Mouse (Mus musculus): ENCODE results near the gene Ptprd.
"Not testable (repeated sequence)": the region's sequence is repeated elsewhere in the genome, so short reads cannot be mapped to it uniquely, and the experiment has no call there.

Gene Ptprd

DNA sequence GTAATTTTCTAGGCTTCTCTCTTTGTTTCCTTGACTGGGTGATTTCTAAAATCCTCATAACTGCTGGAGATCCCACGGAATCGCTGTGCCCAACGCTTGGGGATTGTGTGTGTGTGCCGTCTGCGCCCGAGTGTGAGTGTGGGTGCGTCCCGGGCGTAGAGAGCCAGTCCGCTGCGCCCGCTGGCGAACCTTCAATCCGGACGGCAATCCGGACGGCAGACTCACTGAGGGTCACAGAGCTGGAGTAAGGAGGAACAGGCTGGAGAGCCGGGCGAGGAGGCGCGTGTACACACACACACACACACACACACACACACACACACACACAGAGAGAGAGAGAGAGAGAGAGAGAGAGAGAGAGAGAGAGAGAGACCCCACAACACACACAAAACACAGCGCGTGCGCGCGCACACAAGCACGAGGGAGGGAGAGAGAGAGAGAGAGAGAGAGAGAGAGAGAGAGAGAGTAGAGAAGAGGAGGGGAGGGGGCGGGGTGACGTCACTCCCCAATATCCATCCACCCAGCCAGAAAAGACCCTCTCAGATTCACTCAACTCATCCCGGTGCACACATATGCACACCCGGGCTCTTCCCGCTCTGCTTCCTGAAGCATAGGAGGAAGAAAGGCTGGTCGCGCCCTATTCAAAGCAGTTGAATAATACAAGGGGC is 1761.3 kb downstream of the Ptprd start:
- peak; percentile 54 for DNase-seq (ENCODE audit: low read depth, low spot score)

DNA sequence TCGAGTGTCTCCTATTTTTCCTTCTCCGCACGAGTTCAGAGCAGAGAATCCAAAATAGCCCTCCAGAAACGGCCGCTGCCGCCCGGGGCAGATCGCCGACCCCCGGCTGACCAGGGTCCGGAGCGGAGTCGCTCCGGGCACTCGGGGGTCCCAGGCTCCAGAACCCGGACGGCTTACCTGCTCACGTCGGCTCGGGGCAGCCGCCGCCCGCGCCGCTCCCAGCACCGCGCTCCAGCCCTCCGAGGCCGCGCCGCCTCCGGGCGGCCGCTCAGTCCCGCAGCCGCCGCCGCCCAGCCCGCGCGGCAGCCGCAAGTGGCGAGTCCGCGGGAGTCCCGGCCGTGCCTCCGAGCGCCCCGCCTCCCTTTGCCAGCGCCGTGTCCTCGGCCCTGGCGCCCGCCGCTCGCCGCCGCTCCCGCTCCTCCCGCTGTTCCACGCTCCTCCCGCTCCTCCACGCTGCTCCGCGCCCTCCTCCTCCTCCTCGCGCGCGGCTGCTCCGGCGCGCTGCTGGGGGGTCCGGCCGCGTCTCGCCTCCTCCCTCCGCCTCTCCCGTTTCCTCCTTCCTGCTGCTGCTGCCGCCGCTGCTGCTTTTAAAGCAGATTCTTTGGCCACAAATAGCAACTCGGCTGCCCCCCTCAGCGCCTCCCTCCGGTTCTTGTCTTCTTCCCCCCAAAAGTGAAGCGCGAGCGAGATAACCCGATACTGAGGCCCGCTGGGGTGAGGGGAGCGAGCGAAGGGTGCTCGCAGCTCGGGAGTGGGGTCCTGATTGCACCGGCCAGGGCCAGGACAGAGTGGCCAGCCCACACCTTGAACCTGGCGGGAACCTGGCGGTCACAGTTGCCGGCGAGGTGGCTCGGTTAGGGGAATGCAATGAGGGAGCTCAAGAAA is 1762.1 kb downstream of the Ptprd start:
- peak; percentile 60 for DNase-seq (ENCODE audit: low read depth, low spot score)

DNA sequence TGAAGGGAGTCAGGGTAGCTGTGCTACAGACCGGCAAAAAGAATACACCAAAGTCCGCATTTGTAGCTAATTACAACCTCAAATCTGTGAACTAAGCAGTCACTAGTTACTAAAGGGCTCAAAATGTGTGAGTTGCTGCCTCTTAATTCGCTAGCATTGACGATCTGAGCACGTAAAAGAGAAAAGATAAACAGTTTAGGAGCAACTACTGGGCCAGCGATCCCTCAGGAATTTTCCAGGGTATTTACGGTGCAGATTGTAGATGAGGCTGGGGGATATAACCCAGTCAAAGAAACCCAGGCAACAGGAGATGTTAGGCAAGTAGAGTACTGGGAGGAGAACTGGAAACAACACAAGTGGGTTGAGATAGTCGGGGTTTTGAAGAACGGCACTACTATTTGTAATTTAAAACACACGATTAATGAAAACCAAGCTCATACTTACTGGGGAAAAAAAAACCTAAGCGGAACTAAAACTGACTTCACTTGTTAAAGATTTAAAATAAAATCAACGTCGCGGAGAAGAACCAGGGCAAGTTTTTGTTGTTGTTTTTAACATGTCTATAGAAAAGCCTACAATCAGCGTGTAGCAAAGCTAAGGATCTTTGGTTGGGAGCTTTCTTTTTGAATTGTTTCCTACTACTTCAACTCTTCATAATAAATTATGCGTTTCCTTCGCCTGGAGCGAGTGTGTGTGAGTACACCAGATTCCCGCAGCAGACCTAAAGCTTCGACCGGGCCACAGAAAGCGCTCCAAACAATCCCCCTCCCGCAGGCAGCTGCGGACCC is 1762.9 kb downstream of the Ptprd start:
- DNase-seq (ENCODE audit: low read depth, low spot score) = no peak

DNA sequence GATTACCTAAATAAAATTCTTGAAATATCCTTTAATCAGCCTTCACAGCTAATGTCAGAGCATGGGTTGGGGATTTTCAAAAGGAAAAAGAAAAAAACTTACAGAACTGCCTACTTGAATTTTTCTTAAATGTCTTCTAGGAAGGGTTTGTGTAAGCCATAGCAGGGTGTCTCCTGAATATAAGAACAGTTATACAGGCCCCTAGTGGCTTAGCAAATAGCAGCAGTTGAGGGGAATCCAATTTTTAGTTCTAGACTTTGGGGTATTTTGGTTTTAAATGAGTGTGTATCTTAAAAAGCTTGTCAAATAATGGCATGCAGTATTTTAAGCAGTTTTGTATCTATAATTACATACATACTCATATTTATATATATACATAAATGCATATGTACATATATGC is 1764.4 kb downstream of the Ptprd start:
- no peak for DNase-seq (ENCODE audit: low read depth, low spot score)

DNA sequence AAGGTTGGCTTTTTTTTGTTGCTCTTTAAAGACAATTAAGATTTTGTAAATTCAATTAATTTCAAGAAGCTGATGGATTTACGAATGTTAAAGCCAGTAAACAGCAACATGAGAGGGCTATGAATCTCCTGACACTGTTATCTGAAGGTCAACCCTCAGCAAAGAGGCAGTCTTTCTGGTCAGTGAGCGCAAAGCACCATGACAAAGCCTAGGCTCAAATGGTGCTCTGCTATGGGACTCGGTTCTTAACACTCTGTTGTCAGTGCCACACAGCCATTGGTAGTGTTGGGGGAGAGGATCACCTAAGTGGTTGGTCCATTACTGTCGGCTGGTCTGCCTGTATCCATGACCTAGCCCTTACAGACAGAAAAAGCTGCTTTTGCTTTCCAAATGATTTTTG is 1767.0 kb downstream of the Ptprd start:
- no peak for DNase-seq (ENCODE audit: low read depth, low spot score)

DNA sequence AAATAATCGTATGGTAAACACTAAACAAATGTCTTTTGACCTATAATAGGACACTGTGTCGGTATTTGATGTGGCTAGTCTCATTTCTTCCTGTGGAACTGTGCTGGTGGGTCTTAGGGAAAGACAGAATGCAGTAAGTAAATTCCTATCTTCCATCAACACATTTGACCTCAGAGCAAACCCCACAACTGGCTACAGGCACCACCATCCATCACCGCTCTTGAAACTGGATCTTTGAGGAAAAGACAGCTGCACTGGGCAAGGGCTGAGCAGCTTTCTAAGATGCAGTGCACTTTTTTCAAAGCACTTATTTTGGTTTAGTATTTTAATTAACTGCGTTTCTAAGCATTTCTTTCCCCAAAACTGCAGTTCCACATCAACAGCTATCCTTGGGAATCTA is 1768.2 kb downstream of the Ptprd start:
- DNase-seq (ENCODE audit: low read depth, low spot score) = no peak

DNA sequence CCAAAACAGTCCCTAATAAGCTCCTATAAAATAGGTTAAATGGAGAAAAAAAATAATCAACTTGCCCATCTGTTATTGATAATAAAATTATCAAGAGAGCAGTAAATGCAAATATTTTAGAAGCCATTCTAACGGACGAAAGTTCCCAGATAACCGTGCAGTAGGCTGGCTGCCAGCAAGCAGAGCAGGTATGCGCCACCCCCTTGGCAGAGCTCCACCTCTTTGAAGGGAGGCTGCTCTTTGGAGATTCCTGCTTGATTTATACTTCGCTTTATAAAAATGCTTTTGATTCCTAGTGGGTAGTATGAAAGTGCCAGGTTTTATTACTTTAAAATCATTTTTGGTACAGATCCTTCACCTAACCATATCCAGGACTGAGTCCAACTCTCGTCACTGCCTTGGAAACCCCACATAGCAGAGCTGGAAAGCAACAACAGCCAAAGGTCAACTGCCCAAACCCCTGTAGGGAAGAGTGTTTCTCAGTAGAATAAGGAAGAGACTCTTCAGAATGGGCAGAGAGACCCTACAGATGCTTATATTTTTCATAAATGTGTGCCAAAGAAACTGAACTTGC is 1770.9 kb downstream of the Ptprd start:
- DNase-seq (ENCODE audit: low read depth, low spot score) = no peak

DNA sequence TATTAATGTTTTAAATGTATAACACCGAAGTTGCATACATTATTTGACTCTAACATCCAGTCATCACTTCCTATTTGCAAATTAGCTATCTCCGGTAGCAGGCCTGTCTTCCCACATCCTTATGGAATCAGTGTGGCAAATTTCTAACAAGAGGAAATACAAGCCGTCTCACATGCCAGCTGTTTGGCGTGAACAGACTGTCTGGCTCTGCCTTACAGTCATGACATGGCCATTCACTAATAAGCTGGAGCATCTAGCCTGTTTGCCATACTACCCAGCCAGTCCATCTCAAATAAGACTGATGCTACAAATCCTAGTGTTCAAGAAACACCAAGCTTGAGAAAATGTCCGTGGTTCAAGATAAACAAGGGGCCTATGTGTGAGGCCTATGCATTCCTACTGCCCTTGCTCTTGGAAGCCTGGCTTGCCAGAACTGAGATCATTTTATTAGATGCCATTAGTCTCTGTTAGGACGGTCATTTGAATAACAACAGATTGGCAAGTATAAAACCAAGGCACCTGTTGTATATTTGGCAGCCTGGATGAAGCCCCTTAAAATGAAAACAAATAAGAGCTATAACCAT is 1773.2 kb downstream of the Ptprd start:
- no peak for DNase-seq (ENCODE audit: low read depth, low spot score)

DNA sequence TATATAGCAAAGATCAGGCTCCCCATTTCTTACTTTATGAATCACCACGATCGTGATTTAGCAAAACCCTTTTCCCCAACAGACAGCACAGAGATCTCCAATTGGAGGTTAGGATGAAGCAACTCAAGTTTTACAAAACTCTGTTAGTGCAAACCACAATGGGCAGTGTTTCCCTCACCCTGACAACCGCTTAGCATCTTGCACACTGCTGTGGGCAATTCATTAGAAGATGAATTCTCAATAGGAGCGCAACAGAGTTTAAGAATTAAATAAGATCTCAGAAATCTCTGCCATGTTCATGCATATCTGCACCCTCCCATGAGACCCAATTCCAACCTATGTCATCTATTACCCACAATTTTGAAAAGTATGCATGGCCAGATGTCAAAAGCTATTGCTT is 1773.7 kb downstream of the Ptprd start:
- DNase-seq (ENCODE audit: low read depth, low spot score) = no peak

DNA sequence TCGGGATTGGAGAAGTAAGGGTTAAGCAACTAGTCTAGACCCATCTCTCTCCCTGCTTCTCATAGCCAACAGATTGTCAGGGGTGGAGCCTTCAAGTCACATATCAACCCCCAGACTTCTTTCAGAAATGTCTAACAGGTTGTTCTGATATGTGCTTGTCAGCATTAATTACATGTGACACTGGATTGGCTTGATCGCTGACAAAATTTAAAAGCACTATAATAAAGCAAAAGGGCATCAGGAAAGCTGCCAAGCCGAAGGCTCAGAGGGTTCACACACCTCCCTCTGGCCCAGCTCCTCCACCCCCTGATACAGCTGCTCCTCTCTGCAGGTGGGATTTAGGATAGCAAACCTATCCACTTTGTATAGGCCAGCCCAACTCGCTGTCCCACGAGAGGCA is 1775.8 kb downstream of the Ptprd start:
- no peak for DNase-seq (ENCODE audit: low read depth, low spot score)

DNA sequence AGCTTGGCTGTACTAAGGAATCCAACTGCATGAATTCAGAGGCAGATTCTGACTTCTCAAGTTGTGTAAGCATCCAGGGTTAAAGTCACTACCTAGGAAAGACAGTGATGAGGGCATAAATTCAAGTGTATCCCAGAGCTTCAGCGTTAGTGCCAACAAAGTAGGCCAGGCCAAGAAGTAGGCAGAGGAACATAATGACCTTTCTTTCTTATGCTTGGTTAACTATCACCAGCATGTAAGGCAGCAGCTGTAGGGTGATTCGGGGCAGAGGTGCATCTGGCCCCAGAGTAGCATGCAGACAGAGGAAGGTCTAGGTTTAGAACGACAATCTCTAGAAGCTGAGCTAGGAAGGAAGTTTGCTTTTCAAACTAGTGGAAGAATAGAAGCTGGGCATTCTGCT is 1782.0 kb downstream of the Ptprd start:
- no peak for DNase-seq (ENCODE audit: low read depth, low spot score)

DNA sequence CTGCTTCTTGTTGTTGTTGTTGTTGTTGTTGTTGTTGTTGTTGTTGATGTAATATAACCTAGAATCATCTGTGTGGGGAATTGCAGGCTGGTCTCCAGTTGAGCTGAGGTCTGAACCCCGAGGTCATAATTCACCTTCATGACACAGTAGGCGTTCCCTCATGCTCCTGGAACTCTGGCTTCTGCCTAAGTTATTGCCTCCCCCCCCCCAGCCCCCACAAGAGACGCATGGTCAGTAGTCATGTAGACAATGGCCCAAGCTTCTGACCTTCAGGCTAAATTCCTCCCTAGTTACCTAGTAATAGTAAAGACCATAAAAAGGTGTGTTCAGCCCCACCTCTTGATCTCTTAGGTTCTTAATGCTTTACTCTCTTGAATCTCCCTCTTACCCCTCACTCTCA is 1784.7 kb downstream of the Ptprd start:
- not testable (repeated sequence) for DNase-seq (ENCODE audit: low read depth, low spot score)

DNA sequence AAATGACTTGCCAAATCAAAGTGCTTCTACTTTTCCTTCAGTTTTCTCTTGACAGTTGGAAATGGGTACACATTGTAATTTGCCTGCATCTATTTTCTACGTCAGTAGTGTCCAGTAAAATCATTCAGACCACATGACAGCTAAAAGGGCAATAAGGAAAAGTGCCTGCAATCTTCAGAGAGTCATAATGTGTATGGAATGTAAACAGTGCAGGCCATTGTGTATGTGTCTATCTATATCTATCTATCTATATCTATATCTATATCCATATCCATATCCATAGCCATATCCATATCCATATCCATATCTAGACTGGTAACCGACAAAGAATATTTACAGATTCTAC is 1786.6 kb downstream of the Ptprd start:
- no peak for DNase-seq (ENCODE audit: low read depth, low spot score)

DNA sequence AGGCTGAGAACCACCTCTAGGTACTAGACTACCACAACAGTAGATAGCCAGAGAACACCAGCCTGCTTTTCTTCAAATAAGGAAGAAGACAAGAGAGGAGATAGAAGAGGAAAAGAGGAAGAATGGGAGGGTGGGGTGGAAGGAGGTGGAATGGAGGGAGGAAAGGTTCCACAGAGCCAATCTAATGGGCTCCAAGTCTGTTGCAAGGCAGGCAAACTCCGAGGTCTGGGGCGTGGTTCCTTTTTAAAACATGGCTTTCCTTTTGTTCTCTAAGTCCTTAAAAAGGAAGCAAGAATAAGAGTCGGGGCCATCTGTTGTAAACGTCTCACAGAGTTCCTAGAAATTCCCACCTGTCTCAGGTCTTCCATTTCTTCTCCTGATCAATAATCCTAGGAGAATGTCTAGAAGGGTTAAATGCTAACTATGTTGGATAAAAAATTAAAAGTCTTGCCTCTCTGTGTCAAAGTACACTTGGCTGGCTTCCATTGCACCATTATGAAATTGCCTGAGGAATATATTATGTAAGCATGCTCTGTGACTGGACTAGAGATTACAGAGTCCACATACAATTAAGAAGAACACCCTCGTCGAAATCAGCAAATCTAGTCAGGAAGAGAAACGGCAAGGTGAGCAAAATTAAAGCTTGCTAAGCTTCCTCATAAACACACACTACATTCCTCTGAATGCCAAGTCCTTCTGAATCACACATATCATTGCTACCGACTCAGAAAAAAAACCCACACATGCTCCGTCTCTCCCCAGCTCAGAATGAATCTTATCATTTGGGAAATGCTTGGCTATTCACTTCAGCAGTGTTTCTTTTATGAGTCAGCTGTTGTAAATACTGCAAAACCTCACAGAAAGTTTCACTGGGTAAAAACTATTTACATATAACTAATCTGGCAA is 1787.2 kb downstream of the Ptprd start:
- DNase-seq (ENCODE audit: low read depth, low spot score) = no peak

DNA sequence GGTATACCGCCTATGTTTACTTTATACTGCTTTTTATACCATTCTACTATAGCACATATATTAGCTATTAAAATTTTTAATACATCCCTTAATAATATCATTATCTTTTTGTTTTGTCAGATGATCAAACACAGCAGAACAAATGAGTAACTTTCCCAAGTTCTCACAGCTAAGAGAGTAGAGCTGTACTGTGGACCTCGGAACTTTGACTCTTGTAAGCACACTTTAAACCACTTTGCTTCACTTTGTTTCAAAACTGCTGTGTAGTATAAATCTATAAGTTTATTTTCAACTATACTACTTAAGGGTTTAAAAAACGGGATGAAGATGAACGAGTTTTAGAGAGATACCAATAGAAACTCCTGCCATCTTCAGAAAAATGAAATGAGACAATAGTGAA is 1789.6 kb downstream of the Ptprd start:
- no peak for DNase-seq (ENCODE audit: low read depth, low spot score)

DNA sequence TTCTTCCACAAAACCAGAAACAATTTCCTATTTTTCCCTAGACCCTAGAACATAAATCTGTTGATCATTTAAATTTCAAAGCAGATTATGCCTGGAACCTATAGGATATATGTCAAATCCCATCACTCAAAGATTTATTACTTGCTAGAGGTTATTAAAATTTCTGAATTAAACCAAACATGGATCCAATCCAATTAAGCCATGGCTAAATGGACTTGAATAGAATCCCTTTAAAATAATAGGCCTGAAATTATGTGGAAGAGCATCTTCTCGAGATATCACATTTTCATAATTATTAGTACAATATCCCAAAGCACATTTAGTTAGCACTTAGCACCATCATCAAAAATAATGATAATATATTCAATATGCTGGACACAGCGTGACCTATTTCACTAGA is 1792.1 kb downstream of the Ptprd start:
- no peak for DNase-seq (ENCODE audit: low read depth, low spot score)

DNA sequence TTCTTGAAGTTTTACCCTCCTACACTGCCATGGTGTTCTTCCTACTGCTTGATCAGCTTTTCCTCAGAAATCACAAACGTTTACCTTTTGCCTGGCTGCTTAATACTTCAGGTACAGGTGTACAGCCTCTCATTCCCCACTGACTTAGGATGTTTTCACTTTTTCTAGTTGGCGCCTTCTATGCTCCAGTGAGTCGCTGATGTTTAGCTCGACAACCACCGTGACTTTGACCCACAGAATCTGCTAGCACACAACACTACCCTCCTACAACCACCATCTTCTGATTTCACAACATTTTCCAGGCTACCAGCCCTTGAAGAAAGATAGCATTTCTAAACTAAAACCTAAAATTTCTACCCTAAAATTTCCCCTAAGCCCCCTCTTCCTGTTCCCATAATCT is 1794.1 kb downstream of the Ptprd start:
- DNase-seq (ENCODE audit: low read depth, low spot score) = no peak

DNA sequence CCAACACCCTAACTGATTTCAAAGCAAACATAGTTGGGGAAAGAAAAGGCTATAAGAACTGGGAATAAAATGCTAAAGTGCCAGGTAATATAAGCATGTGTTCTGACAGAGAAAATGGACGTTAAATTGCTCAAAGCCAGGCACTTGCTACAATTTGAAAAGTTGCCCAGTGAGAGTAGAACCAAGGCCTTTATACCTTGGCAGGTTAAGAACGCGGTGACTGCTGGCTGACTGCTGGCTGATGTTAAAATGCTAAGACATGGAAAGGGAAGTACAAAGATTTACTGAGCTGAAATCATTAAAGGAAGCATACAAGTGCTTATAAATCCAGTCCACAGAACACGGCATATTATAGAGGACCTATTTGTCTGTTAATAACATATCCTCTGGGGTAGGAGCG is 1796.1 kb downstream of the Ptprd start:
- DNase-seq (ENCODE audit: low read depth, low spot score) = no peak

DNA sequence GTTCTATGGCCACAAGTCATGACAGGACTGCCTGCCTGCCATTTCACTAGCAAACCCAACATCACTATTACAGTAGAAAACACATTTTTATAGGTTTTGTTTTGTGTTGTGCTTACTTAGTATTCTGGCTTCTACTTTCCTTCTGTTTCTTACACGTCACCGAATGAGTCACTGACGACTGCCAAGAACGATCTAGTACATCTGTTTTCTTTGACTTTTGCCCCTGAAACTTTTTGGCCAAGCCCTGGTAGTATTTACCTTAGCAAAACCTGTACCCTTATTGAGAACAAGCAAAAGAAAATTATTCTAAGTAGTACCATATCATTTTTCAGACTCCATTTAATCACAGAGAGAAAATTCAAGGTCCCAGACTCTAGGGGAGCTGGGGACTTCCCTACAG is 1797.2 kb downstream of the Ptprd start:
- no peak for DNase-seq (ENCODE audit: low read depth, low spot score)

DNA sequence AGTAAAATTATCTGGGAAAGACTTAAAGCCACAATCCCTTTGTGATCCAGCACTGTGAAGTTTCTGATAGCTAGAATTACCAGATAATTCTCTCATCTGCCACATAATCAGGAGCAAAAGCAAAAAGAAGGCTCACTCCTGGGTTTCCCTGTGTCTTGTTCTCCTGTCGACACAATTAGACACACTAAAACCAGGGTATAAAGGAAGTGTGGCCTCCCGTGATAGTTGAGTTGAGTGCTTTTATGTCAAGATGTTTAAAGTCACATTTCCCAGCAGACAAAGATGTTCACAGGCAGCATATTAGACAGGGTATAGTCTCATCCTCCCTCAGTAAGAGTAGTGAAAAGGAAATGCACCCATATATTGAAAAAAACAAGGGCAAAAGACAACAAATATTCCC is 1801.7 kb downstream of the Ptprd start:
- DNase-seq (ENCODE audit: low read depth, low spot score) = no peak

DNA sequence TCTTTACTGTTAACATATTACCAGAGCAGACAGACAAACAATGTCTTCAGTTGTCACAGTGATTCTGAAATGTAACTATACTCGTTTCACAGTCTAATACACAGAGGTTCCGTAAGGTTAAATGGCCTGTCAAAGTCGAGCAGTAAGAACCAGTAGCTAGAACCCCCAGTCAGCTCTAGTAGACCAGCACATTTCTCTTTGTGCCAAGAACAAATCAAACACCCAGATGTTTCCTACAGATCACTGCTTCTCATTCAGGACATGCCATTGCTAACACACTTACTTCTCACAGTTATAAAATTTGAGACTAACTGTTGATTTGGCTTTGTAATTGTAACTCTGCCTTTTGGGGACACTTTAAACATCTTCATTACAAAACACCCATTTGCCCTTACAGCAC is 1802.6 kb downstream of the Ptprd start:
- DNase-seq (ENCODE audit: low read depth, low spot score) = no peak

Measured in retina, postnatal 7 days (tissue).